Mouse (Mus musculus) midbrain, embryonic 14.5 days (tissue): Measurements from ENCODE around the gene Trim62. TPM values are rescaled to one million over a fixed set of nuclear protein-coding genes. Genes with fewer than 3 reads are reported as not detected.

Source experiments
- ATAC-seq: fragments of 200-750 bp; cut with Nextera tagmentation; 2 replicates; pipeline ENCODE4 v1.8.0; 2017; ENCODE audit warnings: moderate number of reproducible peaks, moderate library complexity; ENCODE audit not compliant: low FRiP score, low TSS enrichment
- DNase-seq: peaks from one replicate; pipeline ENCODE4 v3.0.0-alpha.2; 2015
- H3K27ac ChIP-seq: fragments of 300-500 bp; sonication (generic); replicated peaks from 2 replicates; pipeline ENCODE4 v1.5.1; 2014; ENCODE audit warnings: mild to moderate bottlenecking, low read depth, low read length, moderate library complexity
- H3K27me3 ChIP-seq: fragments of 300-500 bp; sonication (generic); 2 replicates; pipeline ENCODE4 v1.6.1; 2014; ENCODE audit warnings: low read length, control low read depth, mixed read lengths; ENCODE audit not compliant: control insufficient read depth, insufficient read depth
- H3K36me3 ChIP-seq: fragments of 300-500 bp; sonication (generic); 2 replicates; pipeline ENCODE4 v1.6.1; 2014; ENCODE audit warnings: low read length, control low read depth; ENCODE audit not compliant: control insufficient read depth, insufficient read depth
- H3K4me1 ChIP-seq: fragments of 300-500 bp; sonication (generic); 2 replicates; pipeline ENCODE4 v1.6.1; 2014; ENCODE audit warnings: mild to moderate bottlenecking, antibody characterized with exemption, low read length, control low read depth; ENCODE audit not compliant: control insufficient read depth, insufficient read depth
- H3K4me2 ChIP-seq: fragments of 300-500 bp; sonication (generic); 2 replicates; pipeline ENCODE4 v1.6.1; 2014; ENCODE audit warnings: mild to moderate bottlenecking, low read length, moderate library complexity
- H3K4me3 ChIP-seq: fragments of 300-500 bp; sonication (generic); replicated peaks from 2 replicates; pipeline ENCODE4 v1.5.1; 2014; ENCODE audit warnings: low read depth, low read length
- H3K9ac ChIP-seq: fragments of 300-500 bp; sonication (generic); replicated peaks from 2 replicates; pipeline ENCODE4 v1.6.1; 2014; ENCODE audit warnings: mild to moderate bottlenecking, low read length, moderate library complexity
- H3K9me3 ChIP-seq: fragments of 300-500 bp; sonication (generic); 2 replicates; pipeline ENCODE4 v1.6.1; 2016; ENCODE audit warnings: low read length, control low read depth, mixed read lengths; ENCODE audit not compliant: control insufficient read depth
- WGBS: fragments of 180-500 bp; shearing (Covaris S2); extraction: QIAGEN DNeasy Blood & Tissue Kit; methylation state at CpG from one replicate; pipeline ENCODE4 v1.1.7; 2014; 5-methylcytosine and 5-hydroxymethylcytosine counted together
- polyA plus RNA-seq: library from polyadenylated mRNA; unstranded; fragments of >200 nt; fragmentation: Nextera tagmentation; extraction: Ambion mirVana; gene quantifications from 2 replicates; pipeline ENCODE4 v1.2.1, GENCODE M21; 2014

Gene Trim62
- polyA plus RNA-seq, 1 experiment from 2014 or later: 27.3 TPM

DNA sequence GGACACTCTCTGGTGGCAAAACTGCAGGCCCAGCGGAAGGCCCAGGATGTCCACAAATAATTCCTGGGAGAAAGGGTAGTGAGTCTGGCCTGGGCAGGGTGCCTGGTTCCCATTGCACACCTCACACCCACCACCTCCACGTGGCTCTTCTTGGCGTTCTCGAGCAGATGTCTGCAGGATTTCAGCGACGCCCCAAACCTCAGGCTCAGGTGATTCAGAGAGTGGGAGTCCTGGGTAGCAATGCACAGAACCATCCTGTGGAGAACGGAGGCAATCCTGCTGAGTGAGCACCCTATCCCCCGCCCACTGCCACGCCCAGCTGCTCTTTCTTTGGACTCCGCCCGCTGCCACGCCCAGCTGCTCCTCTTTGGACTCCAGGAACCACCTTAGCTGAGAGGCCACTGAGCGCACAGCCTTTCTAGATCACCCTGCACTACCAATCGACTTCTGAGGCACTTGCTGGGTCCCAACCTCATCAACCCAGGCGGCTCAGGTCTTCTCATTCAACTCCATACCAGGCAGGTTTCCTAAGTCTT is 66.2 kb downstream of the Trim62 start:
- DNase-seq (no peak), ATAC-seq (no peak)
- H3K27ac ChIP-seq: no peak overlapping the region
- 46% methylated on average over 15 of the region's 15 CpGs for WGBS
- H3K4me1 ChIP-seq: no peaks in the 10 kb centered on the region
- no peak overlapping the region for H3K4me3 ChIP-seq
- H3K36me3 ChIP-seq: no peaks in the 10 kb centered on the region
- H3K4me2 ChIP-seq: no peak overlapping the region
- no peak overlapping the region for H3K9ac ChIP-seq
- H3K27me3 ChIP-seq: no peaks in the 10 kb centered on the region
- no peaks in the 10 kb centered on the region for H3K9me3 ChIP-seq

DNA sequence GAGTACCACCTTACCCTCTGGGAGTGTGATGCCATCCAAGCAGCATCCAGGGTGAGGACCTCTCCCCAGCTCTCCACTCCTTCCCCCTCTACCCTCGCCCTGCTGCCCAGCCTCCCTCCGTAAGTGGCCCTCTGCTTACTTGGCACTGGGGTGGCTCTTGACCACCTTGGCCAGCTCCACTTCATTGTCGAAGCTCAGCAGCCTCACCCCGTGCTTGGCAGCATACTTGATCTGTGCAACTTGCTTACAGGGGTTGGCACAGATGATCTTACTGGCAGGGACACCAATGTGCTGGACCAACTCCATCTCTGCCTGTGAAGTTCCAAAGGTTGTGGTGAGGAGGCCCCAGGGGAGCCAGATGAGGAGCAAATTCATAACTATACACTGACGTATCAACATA is 67.1 kb downstream of the Trim62 start:
- no peaks in the 10 kb centered on the region for H3K4me1 ChIP-seq
- no peaks in the 10 kb centered on the region for H3K27me3 ChIP-seq
- no peak overlapping the region for H3K9ac ChIP-seq
- ATAC-seq: no peak
- no peak for DNase-seq
- H3K4me3 ChIP-seq: no peak overlapping the region
- H3K27ac ChIP-seq: no peak overlapping the region
- no peaks in the 10 kb centered on the region for H3K36me3 ChIP-seq
- no peak overlapping the region for H3K4me2 ChIP-seq
- 78% methylated on average over 5 of the region's 5 CpGs for WGBS
- no peaks in the 10 kb centered on the region for H3K9me3 ChIP-seq

DNA sequence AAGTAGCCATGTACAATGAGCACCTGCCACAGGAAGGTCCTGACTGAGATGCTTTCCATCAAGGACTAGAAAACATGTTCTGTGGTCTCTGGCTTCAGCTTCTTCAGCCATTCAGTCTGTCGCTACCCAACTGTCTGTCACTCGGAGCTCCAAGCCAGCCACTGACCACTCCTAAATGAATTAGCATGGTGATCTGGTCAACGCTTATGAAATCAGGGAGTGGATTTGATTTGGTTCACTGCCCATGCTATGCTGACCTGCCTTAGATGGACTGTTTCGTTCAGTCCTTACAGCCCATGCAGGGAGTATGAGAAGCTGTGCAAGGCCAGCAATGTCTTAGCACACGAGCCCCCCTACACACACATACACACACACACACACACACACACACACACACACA is 70.5 kb downstream of the Trim62 start:
- H3K9me3 ChIP-seq: no peaks in the 10 kb centered on the region
- WGBS: 73% methylated on average over 5 of the region's 5 CpGs
- no peak for ATAC-seq
- no peaks in the 10 kb centered on the region for H3K27me3 ChIP-seq
- DNase-seq: no peak
- H3K4me3 ChIP-seq: no peak overlapping the region
- no peak overlapping the region for H3K9ac ChIP-seq
- H3K27ac ChIP-seq: no peak overlapping the region
- no peak overlapping the region for H3K4me2 ChIP-seq
- no peaks in the 10 kb centered on the region for H3K4me1 ChIP-seq
- H3K36me3 ChIP-seq: no peaks in the 10 kb centered on the region

DNA sequence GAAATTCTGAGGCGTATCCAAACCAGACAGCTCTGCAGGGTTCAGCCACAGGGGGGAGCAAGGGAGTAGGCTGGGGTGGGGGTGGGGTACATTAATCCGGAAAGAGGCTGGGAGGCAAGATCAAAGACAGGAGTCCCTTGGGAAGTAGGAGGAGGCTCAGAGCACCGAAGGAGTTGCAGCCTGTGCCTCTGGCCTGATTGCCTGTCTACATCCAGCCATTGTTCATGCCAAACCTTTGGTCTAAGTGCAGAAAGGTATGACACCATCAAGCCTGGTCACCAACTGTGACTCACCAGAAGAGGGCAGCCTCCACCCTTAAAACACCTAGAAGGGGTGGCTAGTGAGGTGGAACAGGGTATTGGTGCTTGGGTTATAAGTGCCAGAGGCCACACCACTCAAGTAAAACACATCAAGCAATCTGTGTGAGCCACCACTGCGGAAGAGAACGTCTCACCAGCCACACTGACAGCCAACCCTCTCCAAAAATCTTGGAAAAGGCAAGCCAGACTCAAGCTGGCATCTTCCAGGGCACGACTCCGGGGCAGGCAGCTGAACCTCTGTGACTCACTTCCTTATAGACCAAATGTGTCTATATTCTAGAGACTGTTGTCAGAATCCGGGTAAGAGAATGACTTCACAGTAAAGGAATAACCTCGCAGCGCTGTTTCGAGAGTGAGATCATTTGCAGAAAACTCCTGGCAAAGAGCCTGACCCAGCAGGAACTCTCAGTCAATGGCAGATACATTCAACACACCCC is 74.0 kb downstream of the Trim62 start:
- Histone ChIP-seq H3K4me2 (no peak overlapping the region), H3K4me1 (0 out of 2 replicates have a peak, but pooled peaks cover 2% of the 10 kb centered on the region), H3K36me3 (no peaks in the 10 kb centered on the region), H3K4me3 (no peak overlapping the region), H3K27me3 (no peaks in the 10 kb centered on the region), H3K9me3 (no peaks in the 10 kb centered on the region), H3K9ac (no peak overlapping the region), H3K27ac (no peak overlapping the region; the same call in 1 of the 2 replicates)
- ATAC-seq: no peak
- DNase-seq: peak; percentile 76
- 49% methylated on average over 11 of the region's 11 CpGs for WGBS

DNA sequence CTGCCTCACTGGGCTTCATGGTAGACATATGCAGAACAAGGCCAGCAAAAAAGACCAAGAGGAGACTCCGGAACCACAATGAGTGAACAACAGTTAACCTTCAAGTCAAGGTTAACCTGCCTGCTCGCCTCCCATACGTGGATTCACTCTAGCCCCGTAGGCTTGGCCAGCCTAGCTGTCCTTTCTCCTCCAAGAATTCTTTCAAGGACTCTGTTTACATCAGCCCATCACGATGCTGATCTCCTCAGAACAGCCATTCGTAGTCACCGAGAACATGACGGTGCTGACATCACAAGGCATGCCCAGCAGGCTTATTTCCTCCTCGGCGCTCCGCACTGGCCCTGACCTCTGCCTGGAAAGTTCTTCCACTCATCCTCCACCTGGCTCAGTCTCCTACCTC is 74.8 kb downstream of the Trim62 start:
- ATAC-seq (no peak), DNase-seq (no peak)
- WGBS: 86% methylated on average over 11 of the region's 11 CpGs
- H3K4me3 ChIP-seq: no peak overlapping the region
- no peaks in the 10 kb centered on the region for H3K36me3 ChIP-seq
- peaks cover 7% of the 10 kb centered on the region; the same call in 1 of the 2 replicates for H3K4me1 ChIP-seq
- no peaks in the 10 kb centered on the region for H3K27me3 ChIP-seq
- H3K9ac ChIP-seq: no peak overlapping the region
- H3K4me2 ChIP-seq: no peak overlapping the region
- no peak overlapping the region for H3K27ac ChIP-seq
- H3K9me3 ChIP-seq: no peaks in the 10 kb centered on the region

DNA sequence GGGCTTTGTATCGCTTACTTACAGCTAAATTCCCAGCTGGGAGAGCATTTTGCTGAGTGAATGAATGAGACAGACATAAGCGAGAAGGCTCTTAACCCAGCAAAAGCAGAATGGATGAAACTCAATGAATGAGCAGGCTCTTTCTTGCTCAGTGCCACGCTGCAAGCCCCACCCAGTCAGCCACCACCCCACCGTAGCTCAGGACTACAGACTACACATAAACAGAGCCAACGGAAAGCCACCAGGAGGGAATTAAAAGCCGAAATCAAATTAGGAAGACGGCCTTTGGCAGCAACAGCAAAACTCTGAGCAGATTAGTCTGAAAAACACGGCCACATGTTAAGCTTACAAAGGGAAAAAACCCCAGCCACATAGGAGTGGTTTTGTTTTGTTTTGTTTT is 75.5 kb downstream of the Trim62 start:
- no peak for DNase-seq
- Histone ChIP-seq H3K4me3 (no peak overlapping the region), H3K4me2 (no peak overlapping the region), H3K4me1 (peaks cover 9% of the 10 kb centered on the region; the same call in 1 of the 2 replicates), H3K9me3 (no peaks in the 10 kb centered on the region), H3K9ac (no peak overlapping the region), H3K36me3 (no peaks in the 10 kb centered on the region), H3K27me3 (no peaks in the 10 kb centered on the region), H3K27ac (no peak overlapping the region)
- no peak for ATAC-seq
- WGBS: 60% methylated on average over 8 of the region's 8 CpGs

DNA sequence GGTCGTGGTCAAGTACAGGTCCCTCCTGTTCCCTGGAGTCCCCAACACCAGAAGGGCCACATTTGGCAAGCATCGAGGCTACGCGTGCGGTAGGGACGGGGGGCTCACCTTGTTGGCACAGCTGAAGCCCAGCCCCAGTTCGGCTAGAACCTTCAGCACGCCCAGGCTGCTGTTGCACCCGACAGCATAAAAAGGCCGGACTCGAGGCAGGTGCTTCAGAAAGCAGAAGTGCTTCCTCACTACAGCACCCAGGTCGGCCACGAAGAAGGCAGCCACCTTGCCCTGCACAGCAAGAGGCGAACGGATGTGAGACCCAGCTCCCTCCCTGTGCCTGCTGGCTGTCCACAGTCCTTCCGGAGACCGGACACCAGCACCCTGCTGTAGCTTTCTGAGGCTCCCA is 76.3 kb downstream of the Trim62 start:
- Histone ChIP-seq H3K36me3 (no peaks in the 10 kb centered on the region), H3K4me3 (no peak overlapping the region), H3K27ac (no peak overlapping the region), H3K4me2 (no peak overlapping the region), H3K9ac (no peak overlapping the region), H3K27me3 (no peaks in the 10 kb centered on the region), H3K9me3 (no peaks in the 10 kb centered on the region), H3K4me1 (peaks cover 9% of the 10 kb centered on the region; the same call in 1 of the 2 replicates)
- ATAC-seq: no peak
- DNase-seq: no peak
- WGBS: 89% methylated on average over 17 of the region's 17 CpGs
